Mouse (Mus musculus): ENCODE data around the gene Micu1.

DNA sequence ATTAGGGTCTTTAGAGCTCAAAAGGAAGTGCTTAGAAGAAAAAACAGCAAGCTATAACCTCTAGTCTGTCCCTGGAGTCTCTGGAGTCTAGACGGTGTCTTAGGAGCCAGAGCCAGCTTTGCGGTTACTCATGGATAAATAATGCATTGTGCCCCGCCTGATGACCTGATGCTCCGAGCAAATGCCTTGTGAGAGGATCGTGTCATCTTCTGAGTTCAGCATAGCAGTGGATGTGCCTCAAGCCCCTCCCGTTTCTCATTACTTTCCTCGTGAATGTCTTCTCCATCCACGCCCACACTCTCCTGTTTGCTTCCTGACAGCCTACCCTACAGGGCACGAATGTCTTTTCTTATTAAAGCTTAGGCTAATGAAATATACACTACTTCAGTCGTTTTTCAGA lies 97.9 kb downstream of the Micu1 start:
- TF ChIP-seq CTCF (IDR thresholded peaks at IDR 0.05; ENCODE audit: insufficient read depth, low read depth, low read length) (no peak), POLR2A (IDR thresholded peaks at IDR 0.05; ENCODE audit: insufficient read depth, low read depth, low read length) (no peak)

All from olfactory bulb, adult 2 months (tissue).